Mouse (Mus musculus) brain, adult 2 months (tissue): ENCODE data around the gene Masp2.

Experiments used
- DNase-seq: peaks from one replicate; pipeline ENCODE4 v3.0.0; 2011; ENCODE audit warnings: low read depth, low spot score

Gene Masp2

GRCm38 (mm10) chr4:148600316-148600715, 2.0 kb upstream of the Masp2 start:
- no peak for DNase-seq

GRCm38 (mm10) chr4:148601871-148602270, 483 bp upstream of the Masp2 start:
- DNase-seq: no peak

- peak; percentile 62 for DNase-seq
These were observed 1.2 kb downstream of the Masp2 start for GRCm38 (mm10) chr4:148603376-148604139.

GRCm38 (mm10) chr4:148604141-148604540, 1.8 kb downstream of the Masp2 start:
- DNase-seq: peak; percentile 92

- peak; percentile 65 for DNase-seq
These were observed 2.3 kb downstream of the Masp2 start for GRCm38 (mm10) chr4:148604541-148605165.

- peak; percentile 85 for DNase-seq
These were observed 5.4 kb downstream of the Masp2 start for GRCm38 (mm10) chr4:148607758-148608157.

GRCm38 (mm10) chr4:148609805-148610204, 7.5 kb downstream of the Masp2 start:
- no peak for DNase-seq

GRCm38 (mm10) chr4:148610631-148611364, 8.4 kb downstream of the Masp2 start:
- no peak for DNase-seq

- DNase-seq: no peak
These were observed 10.2 kb downstream of the Masp2 start for GRCm38 (mm10) chr4:148612557-148612956.

GRCm38 (mm10) chr4:148613738-148614137, 11.4 kb downstream of the Masp2 start:
- DNase-seq: no peak

- no peak for DNase-seq
These were observed 17.5 kb downstream of the Masp2 start for GRCm38 (mm10) chr4:148619805-148620204.

GRCm38 (mm10) chr4:148620718-148621117, 18.4 kb downstream of the Masp2 start:
- no peak for DNase-seq

- no peak for DNase-seq
These were observed 20.1 kb downstream of the Masp2 start for GRCm38 (mm10) chr4:148622485-148622884.

GRCm38 (mm10) chr4:148623609-148624008, 21.3 kb downstream of the Masp2 start:
- no peak for DNase-seq

GRCm38 (mm10) chr4:148625010-148625409, 22.7 kb downstream of the Masp2 start:
- no peak for DNase-seq

GRCm38 (mm10) chr4:148625756-148626622, 23.6 kb downstream of the Masp2 start:
- DNase-seq: peak; percentile 72

- DNase-seq: peak; percentile 97
These were observed 24.4 kb downstream of the Masp2 start, which contains the start of gene Tardbp for GRCm38 (mm10) chr4:148626623-148627185. Tardbp (minus strand) TSS chr4:148627019.

GRCm38 (mm10) chr4:148627246-148627645, 24.9 kb downstream of the Masp2 start:
- no peak for DNase-seq

- no peak for DNase-seq
These were observed 29.8 kb downstream of the Masp2 start for GRCm38 (mm10) chr4:148632013-148632692.

- no peak for DNase-seq
These were observed 31.2 kb downstream of the Masp2 start for GRCm38 (mm10) chr4:148633395-148634061.
